Mouse (Mus musculus): ENCODE data around the gene Plekhb2.

Gene Plekhb2

GRCm38 (mm10) chr1:34830934-34831333 is 18.8 kb upstream of the Plekhb2 start:
- no peak for DNase-seq (ENCODE audit: extremely low spot score, low read depth, low spot score)

DNA sequence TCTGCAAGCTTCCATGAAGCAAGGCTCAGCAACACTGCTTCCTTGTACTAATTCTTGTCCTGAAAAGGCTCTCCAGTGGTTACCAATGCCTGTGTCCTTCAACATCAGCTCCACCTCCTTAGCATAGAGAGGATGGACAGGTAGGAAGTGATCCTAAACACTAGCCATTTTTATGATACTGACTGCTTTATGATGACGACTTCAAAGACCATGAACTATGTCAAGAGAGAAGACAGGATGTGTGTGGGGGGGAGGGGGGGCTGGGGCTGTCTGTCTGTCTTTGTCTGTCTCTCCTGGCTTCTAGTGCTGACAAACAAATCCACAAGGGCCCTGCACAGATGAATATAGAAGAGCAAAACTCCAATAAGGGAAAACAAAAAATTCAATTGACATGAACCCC is 18.4 kb upstream of the Plekhb2 start:
- DNase-seq (ENCODE audit: extremely low spot score, low read depth, low spot score): no peak

DNA sequence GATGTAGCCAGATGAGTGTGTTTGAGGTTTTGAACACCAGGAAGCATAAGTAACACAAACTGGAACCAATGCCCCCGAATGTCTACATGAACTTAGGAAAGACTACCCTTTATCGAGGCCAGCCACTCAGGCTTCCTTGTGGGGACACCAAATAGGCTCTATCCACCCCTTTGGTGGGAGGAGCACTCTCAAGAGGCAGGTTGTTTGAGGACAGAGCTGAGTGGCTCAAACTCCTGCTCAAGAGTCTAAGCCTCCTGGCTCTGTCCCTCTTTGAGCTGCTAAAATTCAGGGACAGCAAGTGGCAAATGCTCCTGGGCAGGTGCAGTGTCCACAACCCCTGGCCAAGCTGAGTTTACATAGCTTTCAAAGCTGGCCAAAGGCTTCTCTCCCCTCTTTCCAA is 14.9 kb upstream of the Plekhb2 start:
- DNase-seq (ENCODE audit: extremely low spot score, low read depth, low spot score): no peak

DNA sequence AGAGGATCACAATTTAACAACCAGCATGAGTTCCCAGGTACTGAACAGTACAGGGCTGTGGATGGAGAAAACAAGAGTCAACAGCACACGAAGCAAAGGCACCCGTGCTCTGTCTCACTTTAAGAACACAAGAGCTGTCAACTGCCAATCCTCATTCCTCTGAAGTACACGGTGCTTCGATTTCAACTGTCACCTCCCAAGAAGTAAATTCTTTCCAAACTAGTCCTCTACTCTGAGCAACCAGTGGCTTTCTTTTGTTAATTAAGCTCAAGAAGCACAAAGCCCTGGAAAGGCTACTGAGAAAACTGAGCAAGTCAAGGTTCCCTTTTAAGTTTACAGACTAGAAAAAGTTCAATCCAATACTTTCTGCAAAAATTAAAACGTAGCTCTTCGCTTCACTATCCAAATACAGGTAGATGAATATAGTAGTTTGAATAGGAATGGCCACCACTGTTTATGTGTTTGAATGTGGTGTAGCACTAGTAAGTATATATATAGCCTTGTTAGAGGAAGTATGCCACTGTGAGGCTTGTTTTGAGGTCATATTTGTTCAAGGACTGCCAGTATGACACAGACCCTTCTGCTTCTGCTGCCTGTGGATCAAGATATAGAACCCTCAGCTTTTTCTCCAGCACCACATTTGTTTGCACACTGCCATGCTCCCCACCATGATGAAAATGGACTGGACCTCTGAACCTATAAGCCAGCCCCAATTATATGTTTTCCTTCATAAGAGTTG is 11.7 kb upstream of the Plekhb2 start:
- no peak for DNase-seq (ENCODE audit: extremely low spot score, low read depth, low spot score)

DNA sequence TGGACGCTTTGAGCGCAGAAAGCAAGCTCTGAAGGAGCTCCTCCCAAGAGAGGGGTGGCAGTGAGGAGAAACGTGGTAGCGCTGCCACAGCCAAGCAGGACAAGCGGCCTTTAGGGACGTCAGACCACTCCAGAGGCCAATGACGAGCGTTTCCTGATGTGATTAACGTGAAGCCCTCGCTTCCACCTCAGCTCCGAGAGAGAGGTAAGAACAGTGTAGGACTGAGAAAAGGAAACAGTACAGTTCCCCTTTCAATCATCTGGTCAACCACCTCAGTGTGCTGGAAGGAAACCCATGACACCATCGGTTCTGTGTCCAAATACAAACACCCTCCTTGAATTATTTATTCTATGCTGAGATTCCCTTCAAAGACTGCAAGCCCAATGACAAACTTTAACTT is 10.5 kb upstream of the Plekhb2 start:
- DNase-seq (ENCODE audit: extremely low spot score, low read depth, low spot score): no peak

- no peak for DNase-seq (ENCODE audit: extremely low spot score, low read depth, low spot score)
Measured at GRCm38 (mm10) chr1:34841709-34842388, 7.9 kb upstream of the Plekhb2 start.

- no peak for DNase-seq (ENCODE audit: extremely low spot score, low read depth, low spot score)
Measured at GRCm38 (mm10) chr1:34842389-34842861, 7.4 kb upstream of the Plekhb2 start.

- peak; percentile 39 for DNase-seq (ENCODE audit: extremely low spot score, low read depth, low spot score)
Measured at GRCm38 (mm10) chr1:34842887-34843618, 6.7 kb upstream of the Plekhb2 start, which contains the start of gene Fam168b. Fam168b (minus strand) TSS chr1:34843065.

- DNase-seq (ENCODE audit: extremely low spot score, low read depth, low spot score): no peak
Measured at GRCm38 (mm10) chr1:34847070-34847469, 2.7 kb upstream of the Plekhb2 start.

DNA sequence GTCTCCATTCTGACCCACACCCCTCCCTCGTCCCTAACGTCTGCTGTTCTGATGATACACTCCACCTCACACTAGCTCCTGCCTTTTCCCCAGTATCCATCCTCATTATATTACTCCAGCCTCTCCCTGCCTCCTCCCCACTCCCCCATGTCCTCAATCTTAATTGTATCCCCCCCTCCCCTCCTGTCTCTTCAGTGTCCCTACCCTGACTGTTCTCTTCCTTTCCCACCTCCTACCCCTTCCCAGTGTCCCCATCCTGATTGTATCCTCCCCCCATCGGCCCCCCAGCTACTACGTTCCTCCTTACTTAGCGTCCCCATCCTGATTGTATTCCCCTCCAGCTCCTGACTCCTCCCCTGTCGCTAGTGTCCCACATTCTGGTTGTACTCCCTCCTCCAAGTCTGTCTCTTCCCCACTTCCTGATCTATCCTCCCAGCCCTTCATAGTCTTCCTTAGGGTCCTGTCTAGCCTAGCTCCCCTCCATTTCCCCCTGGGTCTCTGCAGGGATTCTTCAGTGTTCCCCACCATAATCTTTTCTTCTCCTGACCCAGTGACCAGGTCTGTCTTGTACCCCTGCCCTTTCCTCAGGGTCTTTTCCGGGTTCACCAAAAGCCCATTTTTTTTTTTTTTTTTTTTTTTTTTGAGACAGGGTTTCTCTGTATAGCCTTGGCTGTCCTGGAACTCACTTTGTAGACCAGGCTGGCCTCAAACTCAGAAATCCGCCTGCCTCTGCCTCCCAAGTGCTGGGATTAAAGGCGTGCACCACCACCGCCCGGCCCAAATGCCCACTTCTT is 764 bp downstream of the Plekhb2 start:
- DNase-seq (ENCODE audit: extremely low spot score, low read depth, low spot score): no peak

DNA sequence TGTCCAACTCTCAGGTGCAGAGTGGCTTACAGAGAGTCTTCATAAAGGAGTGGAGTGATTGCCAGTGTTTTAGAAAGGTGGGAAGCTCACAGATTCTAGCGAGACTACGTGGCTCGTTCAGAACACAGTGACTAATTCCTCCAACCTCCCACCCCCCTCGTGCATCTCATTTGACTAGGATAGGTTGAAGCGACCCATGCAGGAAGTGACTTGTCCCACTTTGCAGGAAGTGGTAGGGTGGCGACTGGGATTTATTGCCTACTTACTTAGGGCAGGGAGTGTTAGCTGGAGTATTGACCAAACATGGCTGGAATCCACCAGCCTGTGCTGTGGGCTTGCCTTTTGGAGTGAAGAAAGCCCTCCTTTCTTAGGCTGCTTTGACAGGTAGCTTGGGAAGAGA is 1.8 kb downstream of the Plekhb2 start:
- no peak for DNase-seq (ENCODE audit: extremely low spot score, low read depth, low spot score)

DNA sequence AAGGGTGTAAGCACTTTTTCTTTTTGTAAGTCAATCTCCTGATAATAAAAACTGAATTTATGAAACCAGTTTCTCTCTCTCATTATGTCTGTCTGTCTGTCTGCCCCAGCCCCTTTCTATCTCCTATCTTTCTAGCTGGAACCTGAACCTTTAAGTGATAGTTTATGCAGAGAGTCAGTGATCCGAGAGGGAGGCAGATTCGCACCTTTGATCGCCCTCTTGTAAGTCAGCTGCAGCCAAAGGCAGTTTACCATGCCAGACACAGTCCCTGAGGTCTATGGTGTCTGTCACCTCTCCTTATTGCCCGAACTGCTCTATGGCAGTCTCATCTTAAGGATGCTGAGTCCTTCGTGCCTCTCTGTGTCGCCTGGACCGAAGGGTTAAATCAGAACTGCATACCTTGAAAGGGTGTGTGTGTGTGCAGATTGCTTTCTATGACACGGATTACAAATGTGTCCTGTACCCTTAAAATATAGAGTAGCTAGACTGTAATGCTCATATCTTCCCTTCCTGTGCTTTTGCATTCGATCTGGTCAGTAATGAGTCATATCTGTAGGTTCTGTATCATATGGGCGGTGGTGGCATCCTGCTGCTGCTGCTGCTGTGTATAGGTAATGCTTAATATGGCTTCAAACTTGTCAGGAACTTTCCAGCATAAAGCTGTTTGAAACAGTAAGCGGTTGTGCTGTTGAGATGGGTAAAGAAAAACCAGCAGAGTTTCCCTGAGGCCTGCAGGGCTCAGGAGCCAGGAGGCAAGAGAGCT is 2.5 kb downstream of the Plekhb2 start:
- DNase-seq (ENCODE audit: extremely low spot score, low read depth, low spot score): no peak

- no peak for DNase-seq (ENCODE audit: extremely low spot score, low read depth, low spot score)
Measured at GRCm38 (mm10) chr1:34853786-34854185, 4.0 kb downstream of the Plekhb2 start.

DNA sequence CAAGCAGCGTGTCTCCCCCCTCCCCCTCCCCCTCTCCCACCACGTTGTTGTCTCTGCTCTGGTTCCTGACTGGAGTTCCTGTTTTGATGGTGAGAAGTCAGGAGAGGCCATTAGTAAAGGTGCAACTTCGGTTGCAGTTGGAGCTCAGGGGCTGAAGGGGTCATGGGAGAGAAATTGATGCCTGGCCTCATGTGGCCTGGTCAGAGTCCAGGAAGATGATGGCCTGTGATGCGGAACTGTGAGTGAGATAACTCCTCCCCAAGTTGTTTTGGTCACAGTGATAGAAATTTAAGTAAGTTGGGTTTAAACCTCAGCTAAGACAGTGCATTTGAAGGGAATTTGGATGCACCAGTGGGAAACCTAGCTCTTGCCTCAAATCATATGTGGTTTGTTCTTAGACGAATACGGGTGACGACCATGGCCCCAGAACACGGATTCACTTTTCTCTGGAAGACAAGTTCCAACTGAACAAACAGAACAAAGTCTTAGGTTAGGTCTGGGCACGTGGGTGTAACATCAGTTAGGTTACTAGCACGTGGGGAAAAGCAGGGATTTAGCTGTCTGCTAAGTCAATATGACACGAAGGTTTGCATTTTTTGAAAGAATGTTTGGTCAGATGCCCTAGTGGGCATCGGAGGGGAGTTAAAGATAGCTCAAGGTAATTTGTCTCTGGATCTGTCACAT is 5.4 kb downstream of the Plekhb2 start:
- no peak for DNase-seq (ENCODE audit: extremely low spot score, low read depth, low spot score)

GRCm38 (mm10) chr1:34858671-34859070 is 8.9 kb downstream of the Plekhb2 start:
- DNase-seq (ENCODE audit: extremely low spot score, low read depth, low spot score): no peak

DNA sequence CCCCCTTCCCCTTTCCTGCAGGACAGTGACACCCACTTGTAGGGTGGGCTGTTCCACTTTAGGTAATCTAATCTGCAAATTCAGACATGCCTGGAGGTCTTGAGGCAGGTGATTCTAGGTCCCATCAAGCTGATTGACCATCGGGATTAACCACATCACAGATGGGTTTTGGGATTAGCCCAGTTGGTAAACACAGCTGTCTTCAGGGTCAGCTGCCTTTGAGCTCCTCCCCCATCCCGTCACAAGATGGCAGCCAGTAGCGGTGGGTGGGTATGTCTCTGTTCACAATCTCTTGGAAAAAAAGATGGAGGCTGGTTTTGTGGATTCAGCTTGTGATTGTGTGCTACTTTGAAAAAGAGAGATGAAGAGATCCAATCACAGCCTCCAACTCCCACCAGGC is 10.0 kb downstream of the Plekhb2 start:
- DNase-seq (ENCODE audit: extremely low spot score, low read depth, low spot score): no peak

DNA sequence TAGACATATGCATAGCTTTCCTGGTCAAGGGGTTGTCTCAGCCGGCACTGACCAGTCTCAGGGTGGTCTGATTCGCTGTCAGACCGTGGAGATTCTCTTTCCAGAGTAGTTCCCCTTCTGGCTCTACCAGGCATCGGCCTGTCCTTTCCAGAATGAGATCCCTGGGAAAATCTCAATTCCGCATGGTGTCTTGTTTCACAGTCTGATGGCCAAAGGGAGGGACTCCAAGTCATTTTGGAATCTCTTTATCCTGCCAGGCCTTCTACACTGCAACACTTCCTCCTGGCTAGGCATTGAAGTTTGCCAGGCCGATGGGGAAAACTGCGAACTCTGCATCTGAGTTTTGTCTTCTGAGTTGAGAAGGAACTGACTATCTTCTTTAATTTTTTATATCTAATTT is 10.4 kb downstream of the Plekhb2 start:
- DNase-seq (ENCODE audit: extremely low spot score, low read depth, low spot score): no peak

- DNase-seq (ENCODE audit: extremely low spot score, low read depth, low spot score): no peak
Measured at GRCm38 (mm10) chr1:34862877-34863276, 13.1 kb downstream of the Plekhb2 start.

DNA sequence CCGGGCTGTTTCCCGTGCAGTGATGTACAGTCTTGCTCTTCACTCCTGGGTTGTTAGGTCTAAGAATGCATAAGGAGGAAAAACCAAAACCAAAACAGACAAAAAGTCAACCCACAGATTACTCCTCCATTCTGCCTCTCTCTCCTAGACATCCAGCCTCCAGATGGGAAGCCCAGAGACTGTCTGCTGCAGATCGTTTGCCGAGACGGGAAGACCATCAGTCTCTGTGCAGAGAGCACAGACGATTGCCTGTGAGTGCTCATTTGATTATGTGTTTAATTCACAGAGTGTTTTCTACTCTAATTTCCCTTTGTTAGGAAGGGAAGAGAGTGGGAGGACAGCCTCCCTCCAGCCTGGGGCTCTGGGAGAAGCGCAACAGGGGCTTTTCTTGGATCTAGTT is 13.5 kb downstream of the Plekhb2 start:
- no peak for DNase-seq (ENCODE audit: extremely low spot score, low read depth, low spot score)

DNA sequence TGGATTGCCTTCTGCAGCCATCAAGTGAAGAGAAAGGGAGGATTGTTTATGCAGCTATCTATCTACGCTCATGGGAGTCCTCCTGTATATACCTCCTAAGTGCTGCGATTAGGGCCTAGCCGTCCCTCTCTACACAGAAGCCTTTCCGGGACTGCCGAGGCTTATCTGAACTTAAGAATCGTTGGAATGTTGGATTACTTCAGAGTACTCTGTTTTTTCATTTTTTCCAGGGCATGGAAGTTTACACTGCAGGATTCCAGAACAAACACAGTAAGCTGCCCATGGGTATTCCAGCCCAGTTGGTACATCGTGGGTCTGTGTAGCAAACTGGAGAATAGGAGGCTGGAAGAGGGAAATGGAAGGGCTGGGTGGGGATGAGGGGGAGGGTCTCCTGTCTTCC is 14.5 kb downstream of the Plekhb2 start:
- DNase-seq (ENCODE audit: extremely low spot score, low read depth, low spot score): no peak

Data from hindlimb bud, embryonic 11.5 days (tissue).